Mouse (Mus musculus) small intestine, adult 2 months (tissue): ENCODE results near the gene Slc25a36.

ENCODE experiments used
- CTCF ChIP-seq: fragments of 200-500 bp; IDR thresholded peaks from 2 replicates; pipeline ENCODE4 v1.5.1; 2012; ENCODE audit warnings: low read depth, mild to moderate bottlenecking, control low read depth, inconsistent platforms, low read length, moderate library complexity, mixed read lengths; ENCODE audit not compliant: insufficient replicate concordance, insufficient read length; ENCODE audit errors: extremely low read depth
- POLR2A ChIP-seq: fragments of 200-500 bp; IDR thresholded peaks from 2 replicates; pipeline ENCODE4 v1.6.1; 2012; ENCODE audit warnings: low read depth, mild to moderate bottlenecking, control low read depth, inconsistent platforms, low read length, moderate library complexity

DNA sequence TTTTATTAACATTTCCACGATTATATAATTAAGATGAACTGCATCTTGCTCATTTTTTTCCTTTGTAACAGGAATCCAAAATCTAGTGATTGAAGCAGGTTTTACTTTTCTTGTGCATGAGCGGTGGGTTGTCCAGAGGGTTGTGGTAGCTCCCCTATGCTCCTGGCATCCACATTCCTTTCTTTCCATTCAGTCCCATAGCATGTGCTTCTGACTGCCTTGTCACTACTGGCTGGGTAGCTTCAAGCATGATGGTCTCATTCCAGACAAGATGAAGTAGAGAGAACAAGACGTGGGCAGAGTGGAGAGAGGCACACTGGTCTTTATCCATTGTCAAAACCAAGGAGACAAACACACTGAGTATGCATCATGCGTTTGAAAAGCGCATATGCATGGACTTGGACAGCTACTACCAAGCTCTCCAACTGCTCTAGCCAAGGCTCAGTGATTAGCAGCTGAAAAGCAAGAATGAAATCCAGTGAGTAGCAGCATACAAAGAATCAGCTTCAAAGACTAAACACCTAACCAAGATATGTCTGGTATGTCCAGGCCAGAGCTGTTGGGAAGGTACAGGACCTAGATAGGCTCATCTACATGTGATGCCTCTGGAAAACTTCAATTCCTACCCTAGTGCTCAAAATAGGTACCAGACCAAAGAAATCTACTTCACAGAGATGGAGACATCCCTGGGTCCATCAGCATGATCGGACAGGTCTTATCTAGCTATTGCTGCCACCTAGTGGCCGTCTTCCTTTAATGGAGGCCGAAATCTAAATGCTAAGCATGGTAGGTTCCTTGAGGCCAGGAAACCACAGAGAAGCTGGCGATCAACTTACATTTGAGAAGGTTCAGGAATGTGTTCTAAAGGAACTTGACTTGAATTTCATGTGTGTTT, 42.5 kb downstream of the Slc25a36 start:
- peak; percentile 13; the same call in 1 of the 2 replicates for TF ChIP-seq CTCF
- TF ChIP-seq POLR2A: no peak
